Mouse (Mus musculus): ENCODE data around the gene Kcnip4. TPM values are rescaled to one million over a fixed set of nuclear protein-coding genes. Genes with fewer than 3 reads are reported as not detected.

The Kcnip4 gene
- total and polyA plus RNA-seq, 3 experiments = 0.19 TPM; not detected in 2

DNA sequence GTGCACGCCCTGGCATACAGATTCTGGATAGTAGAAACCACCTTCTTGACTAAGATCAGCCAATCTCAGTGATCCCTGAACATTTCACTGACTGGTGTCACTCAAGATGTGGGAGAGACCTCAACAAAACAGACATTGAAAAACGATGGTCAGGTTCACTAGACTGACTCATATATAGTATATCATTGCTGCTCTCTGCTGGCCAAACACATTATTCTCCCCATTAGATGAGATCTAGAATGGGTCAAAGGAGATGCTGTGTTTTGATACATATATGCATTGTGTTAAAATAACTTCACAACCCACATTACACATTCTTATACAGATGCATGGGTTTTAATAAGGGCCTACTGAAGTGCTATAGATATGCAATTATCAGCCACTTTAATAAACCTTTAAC lies 787.1 kb downstream of the Kcnip4 start:
- TF ChIP-seq ZC3H11A (IDR thresholded peaks at IDR 0.05; ENCODE audit: low read depth, low read length) = peak; percentile 48
- no peak for TF ChIP-seq E2F4 (IDR thresholded peaks at IDR 0.05; ENCODE audit: borderline replicate concordance, low read depth, low read length)
- TF ChIP-seq CTCF (IDR thresholded peaks at IDR 0.05 in 2 of 3, conservative IDR thresholded peaks at IDR 0.05 in 1 of 3; ENCODE audit: control insufficient read depth in 1 of 3, insufficient read depth in 1 of 3, low read depth in 2 of 3, low read length in 3 of 3, poor library complexity in 1 of 3, severe bottlenecking in 1 of 3) = peak in 1 of 3 experiments; percentile 54; a peak in 2 of 6 replicates
- no peak for TF ChIP-seq POLR2A (IDR thresholded peaks at IDR 0.05; ENCODE audit: control insufficient read depth in 1 of 2, insufficient read depth in 1 of 2, low read depth in 1 of 2, low read length in 2 of 2, poor library complexity in 1 of 2)
- peak; percentile 66 for TF ChIP-seq RAD21 (IDR thresholded peaks at IDR 0.05; ENCODE audit: low read depth, low read length)
- TF ChIP-seq GABPA (IDR thresholded peaks at IDR 0.05; ENCODE audit: low read depth, low read length) = no peak
- no peak for TF ChIP-seq MYB (IDR thresholded peaks at IDR 0.05; ENCODE audit: low read depth, low read length)
- peak; percentile 68 for TF ChIP-seq SMC3 (IDR thresholded peaks at IDR 0.05; ENCODE audit: low read depth, low read length)
- Histone ChIP-seq H3K27ac (ENCODE audit: control insufficient read depth, low read depth, low read length) (no peak overlapping the region), H3K9me3 (replicated peaks; ENCODE audit: insufficient read depth, low read length) (no peaks in the 10 kb centered on the region), H3K36me3 (ENCODE audit: control insufficient read depth in 1 of 2, insufficient read depth in 2 of 2, low read length in 2 of 2) (no peaks in the 10 kb centered on the region), H3K4me3 (ENCODE audit: control insufficient read depth in 1 of 2, insufficient read depth in 1 of 2, low read depth in 2 of 2, low read length in 2 of 2) (no peak overlapping the region), H3K9ac (ENCODE audit: control insufficient read depth, low read depth, low read length, poor library complexity, severe bottlenecking) (no peak overlapping the region), H3K79me2 (ENCODE audit: control insufficient read depth, insufficient read depth, low read length, poor library complexity) (no peaks in the 10 kb centered on the region), H3K4me1 (ENCODE audit: control insufficient read depth in 1 of 2, insufficient read depth in 2 of 2, low read length in 2 of 2) (no peaks in the 10 kb centered on the region), H3K27me3 (ENCODE audit: control insufficient read depth in 1 of 2, insufficient read depth in 2 of 2, low read length in 2 of 2) (no peaks in the 10 kb centered on the region)
- peak; percentile 7 for DNase-seq (ENCODE audit: low read depth, low spot score)

DNA sequence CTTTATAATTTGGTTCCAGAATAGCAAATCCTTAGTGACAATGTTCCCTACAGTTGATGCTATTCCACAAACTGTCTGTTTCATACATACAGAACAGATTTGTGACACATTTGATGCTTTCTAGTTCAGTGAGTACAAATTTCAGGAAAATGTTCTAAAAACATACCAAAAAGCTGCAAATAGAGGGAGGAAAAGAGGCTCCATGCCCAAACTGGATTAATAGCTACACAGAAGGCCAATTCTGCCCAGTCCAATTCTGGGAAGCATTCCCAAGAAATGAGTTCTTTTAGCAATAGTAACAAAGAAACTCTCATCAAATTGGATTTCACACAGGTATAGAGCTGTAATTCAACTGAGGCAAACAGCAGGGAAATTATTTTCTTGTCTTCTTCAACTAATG lies 806.5 kb downstream of the Kcnip4 start:
- no peak overlapping the region for H3K27ac ChIP-seq (ENCODE audit: control insufficient read depth, low read depth, low read length)
- no peaks in the 10 kb centered on the region for H3K36me3 ChIP-seq (ENCODE audit: control insufficient read depth in 1 of 2, insufficient read depth in 2 of 2, low read length in 2 of 2)
- DNase-seq (ENCODE audit: low read depth, low spot score) = no peak
- H3K4me3 ChIP-seq (ENCODE audit: control insufficient read depth in 1 of 2, insufficient read depth in 1 of 2, low read depth in 2 of 2, low read length in 2 of 2) = no peak overlapping the region
- no peaks in the 10 kb centered on the region for H3K27me3 ChIP-seq (ENCODE audit: control insufficient read depth in 1 of 2, insufficient read depth in 2 of 2, low read length in 2 of 2)
- no peaks in the 10 kb centered on the region for H3K4me1 ChIP-seq (ENCODE audit: control insufficient read depth in 1 of 2, insufficient read depth in 2 of 2, low read length in 2 of 2)
- no peak overlapping the region for H3K9ac ChIP-seq (ENCODE audit: control insufficient read depth, low read depth, low read length, poor library complexity, severe bottlenecking)
- H3K9me3 ChIP-seq (replicated peaks; ENCODE audit: insufficient read depth, low read length) = no peaks in the 10 kb centered on the region
- H3K79me2 ChIP-seq (ENCODE audit: control insufficient read depth, insufficient read depth, low read length, poor library complexity) = no peaks in the 10 kb centered on the region
- no peak for TF ChIP-seq POLR2AphosphoS5 (IDR thresholded peaks at IDR 0.05; ENCODE audit: borderline replicate concordance, low read depth, low read length)
- TF ChIP-seq MEF2A (IDR thresholded peaks at IDR 0.05; ENCODE audit: extremely low read depth, insufficient replicate concordance, low read depth, low read length, poor library complexity, severe bottlenecking) = no peak
- no peak for TF ChIP-seq MAZ (IDR thresholded peaks at IDR 0.05; ENCODE audit: low read depth, low read length)
- no peak for TF ChIP-seq MAX (IDR thresholded peaks at IDR 0.05; ENCODE audit: low read length)
- TF ChIP-seq MYC (IDR thresholded peaks at IDR 0.05; ENCODE audit: low read depth, low read length) = no peak
- TF ChIP-seq UBTF (IDR thresholded peaks at IDR 0.05; ENCODE audit: borderline replicate concordance, insufficient read depth, low read depth, low read length) = no peak
- TF ChIP-seq EP300 (IDR thresholded peaks at IDR 0.05; ENCODE audit: low read depth in 1 of 2, low read length in 2 of 2) = no peak
- no peak for TF ChIP-seq TAL1 (IDR thresholded peaks at IDR 0.05; ENCODE audit: low read length)
- no peak for TF ChIP-seq JUND (IDR thresholded peaks at IDR 0.05; ENCODE audit: low read depth, low read length)
- TF ChIP-seq ZMIZ1 (IDR thresholded peaks at IDR 0.05; ENCODE audit: low read depth, low read length) = no peak
- TF ChIP-seq ELF1 (IDR thresholded peaks at IDR 0.05; ENCODE audit: low read depth, low read length) = no peak
- no peak for TF ChIP-seq RCOR1 (IDR thresholded peaks at IDR 0.05; ENCODE audit: low read depth, low read length)
- no peak for TF ChIP-seq E2F4 (IDR thresholded peaks at IDR 0.05; ENCODE audit: borderline replicate concordance, low read depth, low read length)
- TF ChIP-seq TCF12 (IDR thresholded peaks at IDR 0.05; ENCODE audit: low read depth, low read length) = no peak

Data from MEL (cell line).